Mouse (Mus musculus) stomach, postnatal 0 days (tissue): ENCODE results near the gene Usf3.

Experiments used
- CTCF ChIP-seq: IDR thresholded peaks from 2 replicates; pipeline ENCODE4 v1.5.1; 2016; ENCODE audit warnings: antibody characterized with exemption, low read depth, mild to moderate bottlenecking, moderate library complexity
- EP300 ChIP-seq: optimal IDR thresholded peaks from 2 replicates; pipeline ENCODE3; 2016; ENCODE audit warnings: antibody characterized with exemption

DNA sequence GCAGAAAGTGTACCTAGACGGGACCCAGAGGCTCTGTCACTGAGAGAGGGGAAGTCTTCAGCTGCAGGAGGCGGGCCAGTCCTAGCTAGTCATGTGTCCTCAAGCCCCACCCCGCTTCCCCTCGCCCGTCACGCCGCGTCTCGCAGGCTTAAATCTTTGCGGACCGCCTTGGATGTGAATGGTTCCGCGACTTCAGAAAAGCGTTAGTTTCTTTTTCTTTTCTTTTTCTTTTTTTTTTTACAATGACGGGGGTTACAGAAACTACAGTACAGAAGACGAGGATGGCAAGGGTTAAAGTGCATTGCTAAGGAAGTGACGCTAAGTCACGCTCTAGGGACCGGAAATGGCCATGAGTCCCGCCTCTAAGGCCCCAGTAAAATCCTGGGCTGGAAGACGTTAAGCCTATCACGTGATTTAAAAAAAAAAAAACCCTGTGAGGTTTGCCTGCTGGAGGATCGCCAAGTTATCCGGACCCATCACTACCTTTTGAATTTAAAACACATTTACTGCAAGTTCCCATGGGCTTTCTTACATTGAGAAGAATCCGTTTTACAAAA is 34.0 kb upstream of the Usf3 start:
- TF ChIP-seq EP300 (peak; percentile 92), CTCF (no peak; the same call in 1 of the 2 replicates)
